Mouse (Mus musculus): ENCODE results near the gene Unc13b.

DNA sequence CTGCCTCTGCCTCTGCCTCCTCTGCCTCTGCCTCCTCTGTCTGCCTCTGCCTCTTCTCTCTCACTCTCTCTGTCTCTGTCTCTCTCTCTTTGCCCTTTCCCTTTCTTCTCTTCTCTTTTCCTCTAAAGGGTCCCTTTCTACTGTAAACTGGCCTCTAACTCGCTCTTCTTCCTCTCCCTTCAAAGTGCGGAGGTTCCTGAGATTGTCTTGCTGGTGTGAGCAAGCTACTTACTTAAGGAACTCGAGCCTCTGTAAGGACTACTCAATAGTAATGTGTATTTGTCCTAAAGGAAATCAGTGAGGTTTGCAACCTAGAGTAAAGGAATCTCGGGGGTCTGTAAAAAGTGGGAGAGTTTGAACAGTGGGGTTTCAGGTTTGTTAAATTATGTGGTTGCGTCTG is 12.1 kb upstream of the Unc13b start:
- TF ChIP-seq CTCF (IDR thresholded peaks at IDR 0.05; ENCODE audit: borderline replicate concordance, control insufficient read depth, extremely low read depth, insufficient read depth, low read length, poor library complexity) (no peak), POLR2A (IDR thresholded peaks at IDR 0.05; ENCODE audit: control insufficient read depth, extremely low read depth, insufficient read depth, low read length, poor library complexity) (no peak)
